Mouse (Mus musculus): Measurements from ENCODE around the gene Lhfpl1.
"Not testable (repeated sequence)": the region's sequence is repeated elsewhere in the genome, so short reads cannot be mapped to it uniquely, and the experiment has no call there.

The Lhfpl1 gene

DNA sequence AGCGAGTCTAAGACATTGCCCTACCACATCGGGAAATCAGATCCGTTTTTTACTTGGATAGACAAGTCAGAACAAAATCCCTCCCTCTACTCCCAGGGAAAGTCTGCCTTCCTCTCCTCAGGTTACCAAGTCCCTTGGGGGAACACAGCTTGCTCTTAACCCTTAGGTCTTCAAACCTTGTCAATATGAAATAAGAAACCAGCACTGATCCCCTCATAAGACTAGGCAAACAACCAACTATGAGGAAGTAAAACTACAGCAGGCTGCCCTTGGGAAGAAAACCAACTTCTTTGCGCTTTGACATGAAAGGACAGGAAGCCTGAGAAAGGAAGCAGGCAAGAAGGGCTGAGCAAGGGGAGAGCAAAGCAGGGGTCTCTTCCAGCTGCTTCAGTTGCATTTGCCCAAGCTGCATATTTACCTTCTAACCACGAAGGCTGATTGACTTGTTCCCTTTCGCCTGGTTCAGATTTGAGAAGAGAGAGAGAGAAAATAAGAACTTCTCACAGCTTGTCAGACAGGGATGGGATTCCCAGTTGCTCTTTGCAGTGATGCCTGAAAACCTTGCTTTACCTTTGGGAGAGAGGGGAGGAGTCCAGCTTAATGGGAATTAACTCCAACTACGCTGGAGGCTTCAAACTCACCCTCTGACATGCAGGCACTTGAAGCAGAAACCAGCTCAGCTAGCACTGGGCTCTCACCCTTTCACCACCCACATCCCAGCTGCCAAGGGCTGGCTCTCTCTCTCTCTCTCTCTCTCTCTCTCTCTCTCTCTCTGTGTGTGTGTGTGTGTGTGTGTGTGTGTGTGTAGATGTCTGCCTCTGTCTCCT is at the start of gene Lhfpl1:
Gene Lhfpl1 (minus strand): TSS at position 713 of the 827 bp plus-strand sequence.
- DNase-seq (ENCODE audit: low spot score): no peak

DNA sequence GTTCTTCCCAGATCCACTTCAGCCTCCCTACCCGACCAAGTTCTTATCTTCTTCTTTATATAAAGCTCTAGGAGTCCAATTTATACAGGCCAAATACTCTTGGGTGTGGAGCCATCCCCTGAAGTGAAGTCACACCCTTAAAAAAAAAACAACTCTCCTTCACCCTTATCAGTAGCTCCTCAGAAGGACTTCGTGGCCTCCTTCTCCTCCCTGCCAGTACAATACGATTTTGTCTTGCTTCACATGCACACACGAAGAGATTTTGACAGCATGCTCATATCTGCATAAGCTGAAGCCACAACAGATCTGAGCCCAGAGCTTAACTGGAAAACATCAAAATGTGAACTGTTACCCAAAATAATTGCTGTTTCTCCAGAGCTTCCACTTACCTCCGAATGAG is 22.9 kb upstream of the Lhfpl1 start:
- no peak for DNase-seq (ENCODE audit: low spot score)

DNA sequence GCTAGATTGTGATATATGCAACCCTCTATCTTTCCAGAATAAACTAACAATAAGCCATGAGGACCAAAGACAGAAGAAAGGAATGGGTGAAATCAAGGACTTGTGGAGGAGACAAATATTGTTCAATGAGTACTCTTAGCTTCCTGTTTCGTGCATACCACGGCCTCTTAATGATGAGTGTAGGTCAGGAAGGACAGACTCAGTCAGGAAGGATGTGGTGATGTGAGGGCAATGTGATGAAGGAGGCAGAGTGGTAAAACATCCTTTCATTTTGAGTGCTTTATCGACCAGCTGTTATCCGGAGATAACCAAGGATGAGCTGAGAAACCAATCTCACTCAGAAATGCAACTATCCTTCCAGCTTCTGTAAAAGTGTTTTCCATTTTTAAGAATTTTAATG is 13.6 kb upstream of the Lhfpl1 start:
- DNase-seq (ENCODE audit: low spot score): no peak

DNA sequence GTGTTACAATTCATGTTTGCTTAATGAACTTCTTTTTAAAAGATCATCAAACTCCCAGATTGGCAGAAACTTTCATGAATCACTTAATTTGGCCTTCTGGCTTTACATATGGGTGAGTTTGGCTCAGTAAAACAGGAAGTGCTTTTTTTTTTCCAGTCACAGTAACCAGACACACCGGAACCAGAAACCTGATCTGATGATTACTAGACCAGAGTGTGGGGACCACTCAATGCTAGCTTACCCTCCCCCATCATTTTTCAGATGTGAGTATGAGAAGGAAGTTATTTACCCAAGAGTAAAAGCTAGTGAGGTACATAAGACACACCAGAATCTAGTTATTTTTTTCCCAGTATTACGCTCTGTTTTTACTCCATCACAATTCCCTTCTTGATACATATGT is 6.5 kb downstream of the Lhfpl1 start:
- DNase-seq (ENCODE audit: low spot score): no peak

GRCm38 (mm10) chrX:145336141-145336540 is 12.7 kb downstream of the Lhfpl1 start:
- DNase-seq (ENCODE audit: low spot score): no peak

DNA sequence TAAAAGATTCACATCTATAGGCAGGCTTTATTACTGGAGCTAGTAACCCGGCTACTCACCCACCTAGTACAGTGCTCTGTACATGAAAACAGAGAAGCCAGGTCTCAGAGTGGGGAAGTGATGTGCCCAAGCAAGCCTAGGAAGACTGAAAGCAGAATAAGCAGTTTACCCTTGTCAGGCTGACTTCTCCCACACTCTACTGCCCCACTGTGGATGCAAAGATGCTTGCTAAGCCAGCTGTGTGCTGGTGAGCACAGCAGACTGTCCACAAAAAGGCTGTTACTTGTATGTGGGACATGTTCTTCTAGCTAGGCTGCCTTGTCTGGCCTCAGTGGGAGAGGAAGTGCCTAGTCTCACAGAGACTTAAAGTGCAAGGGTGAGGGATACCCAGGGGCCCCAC is 40.3 kb downstream of the Lhfpl1 start:
- DNase-seq (ENCODE audit: low spot score): no peak

DNA sequence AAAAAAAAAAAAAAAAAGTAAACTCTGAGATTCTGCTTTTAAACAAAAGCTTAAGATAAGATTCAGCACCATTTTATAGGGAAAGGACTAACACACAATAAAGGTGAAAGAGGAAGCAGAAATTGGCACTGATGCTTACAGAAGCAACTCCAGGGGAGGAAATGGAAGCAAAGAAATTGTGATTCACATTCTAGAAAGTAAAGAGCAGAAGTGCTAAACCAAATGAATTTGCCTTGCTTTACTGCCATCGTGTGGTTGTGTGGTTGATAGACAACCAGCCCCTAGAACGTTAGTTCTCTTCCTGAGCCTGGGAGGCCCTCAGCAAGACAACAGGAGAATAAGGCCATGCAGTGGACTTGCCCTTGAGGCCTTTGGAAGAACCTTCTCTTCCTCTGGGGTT is 41.7 kb downstream of the Lhfpl1 start:
- DNase-seq (ENCODE audit: low spot score): no peak

DNA sequence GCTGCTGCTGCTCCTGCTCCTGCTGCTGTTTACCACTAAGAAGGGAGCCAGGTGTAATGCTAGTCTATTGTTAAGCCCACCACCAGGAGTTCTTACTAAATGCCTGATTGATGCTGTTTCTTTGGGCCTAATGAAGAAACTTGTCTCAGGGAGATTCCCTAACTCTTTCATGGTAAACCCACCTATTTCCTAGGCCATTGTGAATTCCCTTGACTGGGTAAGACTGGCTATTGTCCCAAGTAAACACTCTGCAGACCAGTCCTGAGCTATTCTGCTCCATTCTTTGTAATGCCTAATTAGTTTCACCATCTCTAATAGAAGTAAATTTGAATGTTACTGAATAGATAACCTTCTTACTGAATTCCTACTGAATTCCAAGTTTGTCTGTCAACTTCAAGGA is 48.7 kb downstream of the Lhfpl1 start:
- DNase-seq (ENCODE audit: low spot score): not testable (repeated sequence)

DNA sequence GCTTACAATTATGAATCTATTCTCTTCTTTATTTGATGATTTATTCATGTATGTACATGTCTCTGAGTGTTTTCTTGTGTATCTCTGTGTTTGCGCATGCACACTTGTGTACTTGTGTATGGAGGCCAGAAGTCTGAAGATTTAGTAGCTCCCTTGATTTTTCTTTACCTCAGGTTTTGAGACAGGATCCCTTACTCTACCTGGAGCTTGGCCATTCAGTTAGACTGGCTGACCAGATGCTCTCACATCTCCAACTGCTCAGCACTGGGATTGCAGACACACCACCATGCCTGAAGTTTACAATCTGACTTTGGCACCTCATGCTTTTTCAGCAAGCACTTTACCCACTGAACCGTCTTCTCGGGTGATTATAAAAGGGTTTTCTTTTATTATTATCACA is 76.7 kb downstream of the Lhfpl1 start:
- DNase-seq (ENCODE audit: low spot score): no peak

- DNase-seq (ENCODE audit: low spot score): no peak
These were observed 77.1 kb downstream of the Lhfpl1 start for GRCm38 (mm10) chrX:145271768-145272167.

GRCm38 (mm10) chrX:145261803-145262202 is 87.1 kb downstream of the Lhfpl1 start:
- DNase-seq (ENCODE audit: low spot score): no peak

Measured in ovary, adult 18-20 months (tissue).